Mouse (Mus musculus) right cerebral cortex, adult 2 months (tissue): ENCODE measurements around the gene Sept6.

Experiments
- DNase-seq, 2 experiments: peaks; one replicate each; pipeline ENCODE4 v3.0.0; 2021 to 2022; ENCODE audit warnings: low spot score in 2 of 2

The Sept6 gene

GRCm38 (mm10) chrX:36864609-36865328, 126.8 kb downstream of the Sept6 start:
- no peak for DNase-seq

- peak; percentile 83 to 88 for DNase-seq
Observed at GRCm38 (mm10) chrX:36863766-36864608, 127.6 kb downstream of the Sept6 start.
